Mouse (Mus musculus) midbrain, embryonic 12.5 days (tissue): Measurements from ENCODE around the gene Polr3a. TPM values are rescaled to one million over a fixed set of nuclear protein-coding genes. Genes with fewer than 3 reads are reported as not detected.
A peak's percentile ranks its signal among the peaks of the same experiment; 100 is the strongest.
"Not testable (repeated sequence)": the region's sequence is repeated elsewhere in the genome, so short reads cannot be mapped to it uniquely, and the experiment has no call there.

Experiments used
- ATAC-seq: fragments of 200-750 bp; cut with Nextera tagmentation; 2 replicates; pipeline ENCODE4 v1.8.0; 2017; ENCODE audit warnings: low read depth, moderate TSS enrichment, moderate library complexity; ENCODE audit not compliant: low FRiP score
- H3K27ac ChIP-seq: fragments of 300-500 bp; sonication (generic); replicated peaks from 2 replicates; pipeline ENCODE4 v1.5.1; 2016; ENCODE audit warnings: mild to moderate bottlenecking
- H3K27me3 ChIP-seq: fragments of 300-500 bp; sonication (generic); 2 replicates; pipeline ENCODE4 v1.6.1; 2016; ENCODE audit warnings: mild to moderate bottlenecking
- H3K36me3 ChIP-seq: fragments of 300-500 bp; sonication (generic); 2 replicates; pipeline ENCODE4 v1.6.1; 2016
- H3K4me1 ChIP-seq: fragments of 300-500 bp; sonication (generic); 2 replicates; pipeline ENCODE4 v1.6.1; 2016
- H3K4me2 ChIP-seq: fragments of 300-500 bp; sonication (generic); replicated peaks from 2 replicates; pipeline ENCODE4 v1.6.1; 2016; ENCODE audit warnings: mild to moderate bottlenecking, moderate library complexity
- H3K4me3 ChIP-seq: fragments of 300-500 bp; sonication (generic); 2 replicates; pipeline ENCODE4 v1.5.1; 2016; ENCODE audit warnings: mild to moderate bottlenecking
- H3K9ac ChIP-seq: fragments of 300-500 bp; sonication (generic); replicated peaks from 2 replicates; pipeline ENCODE4 v1.6.1; 2016; ENCODE audit warnings: mild to moderate bottlenecking, moderate library complexity
- H3K9me3 ChIP-seq: fragments of 300-500 bp; sonication (generic); 2 replicates; pipeline ENCODE4 v1.6.1; 2016; ENCODE audit warnings: mild to moderate bottlenecking
- WGBS: fragments of 180-500 bp; shearing (Covaris S2); methylation state at CpG from one replicate; pipeline ENCODE4 v1.1.7; 2016; 5-methylcytosine and 5-hydroxymethylcytosine counted together
- polyA plus RNA-seq: library from polyadenylated mRNA; unstranded; fragments of >200 nt; fragmentation: Nextera tagmentation; extraction: Ambion mirVana; gene quantifications from 2 replicates; pipeline ENCODE4 v1.2.1, GENCODE M21; 2016

Polr3a gene
- polyA plus RNA-seq, 1 experiment from 2014 or later, result 22.5 TPM

GRCm38 (mm10) chr14:24490468-24491265 lies 3.8 kb upstream of the Polr3a start:
- peak overlapping the region; percentile 96 for H3K9ac ChIP-seq
- under 1% methylated on average over 64 of the region's 64 CpGs for WGBS
- H3K4me1 ChIP-seq, result peaks cover 39% of the 10 kb centered on the region
- peak overlapping the region; percentile 83 for H3K4me3 ChIP-seq
- ATAC-seq, result peak; percentile 89
- H3K9me3 ChIP-seq, result no peaks in the 10 kb centered on the region
- no peaks in the 10 kb centered on the region for H3K27me3 ChIP-seq
- H3K27ac ChIP-seq, result peak overlapping the region; percentile 84
- H3K36me3 ChIP-seq, result peaks cover 36% of the 10 kb centered on the region
- peak overlapping the region; percentile 91 for H3K4me2 ChIP-seq

GRCm38 (mm10) chr14:24489772-24490171 lies 2.9 kb upstream of the Polr3a start:
- Histone ChIP-seq H3K4me1 (peaks cover 40% of the 10 kb centered on the region), H3K36me3 (peaks cover 28% of the 10 kb centered on the region)
- not testable (repeated sequence) for H3K9ac ChIP-seq, H3K4me3 ChIP-seq, H3K27me3 ChIP-seq, H3K27ac ChIP-seq, H3K9me3 ChIP-seq, ATAC-seq, H3K4me2 ChIP-seq
- WGBS, result 92% methylated on average over 7 of the region's 7 CpGs

- Histone ChIP-seq H3K4me3 (peak overlapping the region; percentile 91), H3K27ac (no peak overlapping the region), H3K9ac (peak overlapping the region; percentile 80), H3K36me3 (peaks cover 32% of the 10 kb centered on the region), H3K9me3 (no peaks in the 10 kb centered on the region), H3K4me1 (peaks cover 13% of the 10 kb centered on the region), H3K4me2 (peak overlapping the region; percentile 83), H3K27me3 (no peaks in the 10 kb centered on the region)
- 9% methylated on average over 13 of the region's 13 CpGs for WGBS
- ATAC-seq, result peak; percentile 7; the same call in 1 of the 2 replicates
Observed at GRCm38 (mm10) chr14:24486241-24486767, 554 bp downstream of the Polr3a start.

- Histone ChIP-seq H3K9me3 (no peaks in the 10 kb centered on the region), H3K36me3 (peaks cover 96% of the 10 kb centered on the region), H3K9ac (no peak overlapping the region), H3K4me1 (no peaks in the 10 kb centered on the region), H3K27ac (no peak overlapping the region), H3K27me3 (no peaks in the 10 kb centered on the region), H3K4me2 (no peak overlapping the region), H3K4me3 (no peak overlapping the region)
- 95% methylated on average over 6 of the region's 6 CpGs for WGBS
- ATAC-seq, result no peak
Observed at GRCm38 (mm10) chr14:24468806-24469205, 18.1 kb downstream of the Polr3a start.

GRCm38 (mm10) chr14:24458191-24458590 lies 28.7 kb downstream of the Polr3a start:
- Histone ChIP-seq H3K4me1 (no peaks in the 10 kb centered on the region), H3K9me3 (no peaks in the 10 kb centered on the region), H3K9ac (no peak overlapping the region), H3K36me3 (peaks cover 99% of the 10 kb centered on the region), H3K4me2 (no peak overlapping the region), H3K4me3 (no peak overlapping the region), H3K27me3 (no peaks in the 10 kb centered on the region), H3K27ac (no peak overlapping the region)
- 88% methylated on average over 3 of the region's 3 CpGs for WGBS
- no peak for ATAC-seq

- not testable (repeated sequence) for H3K4me1 ChIP-seq, H3K9ac ChIP-seq, H3K4me2 ChIP-seq, ATAC-seq, H3K9me3 ChIP-seq, H3K27me3 ChIP-seq, H3K4me3 ChIP-seq, H3K27ac ChIP-seq
- H3K36me3 ChIP-seq, result peaks cover 19% of the 10 kb centered on the region
- 90% methylated on average over 4 of the region's 4 CpGs for WGBS
Observed at GRCm38 (mm10) chr14:24443529-24443928, 43.3 kb downstream of the Polr3a start.

Other genes starting within 250 kb of the Polr3a start
- 18.6 and 19.0 TPM in 2 replicates for gene Dlg5, start 241.1 kb downstream of the Polr3a start, polyA plus RNA-seq
- not detected in 2 replicates for gene E330034G19Rik, start 193.8 kb downstream of the Polr3a start, polyA plus RNA-seq
- 901 and 946 TPM in 2 replicates for gene Rps24, start 67 bp upstream of the Polr3a start, polyA plus RNA-seq